24 mouse cellular contexts compared by ENCODE assay signal in genomic region chr2:32549171-32549570, GRCm38 (mm10). TPM values are rescaled to one million over a fixed set of nuclear protein-coding genes. Genes with fewer than 3 reads are reported as not detected.
DNase-seq lines count a peak whose midpoint lies in the region; ATAC-seq lines count a peak whose summit lies in the region.
"Had no signal": no experiment of that assay in that cellular context is flagged by ENCODE, and none has a peak within 500 bp of the region (broad histone marks: within the 10 kb centered on the region; RNA-seq: fewer than 3 reads in every experiment).

No protein-coding gene starts in this region.

- H3K27ac ChIP-seq in heart, embryonic 16.5 days (ENCODE audit: low read length) = peak overlapping the region; percentile 54
- H3K27ac ChIP-seq in heart, embryonic 11.5 days (ENCODE audit: low read depth, low read length) = no peak overlapping the region
- H3K27ac ChIP-seq in midbrain, embryonic 11.5 days (ENCODE audit: low read depth, low read length) = no peak overlapping the region
- no peak overlapping the region for H3K27ac ChIP-seq in midbrain, embryonic 13.5 days
- peak overlapping the region; percentile 74; the same call in 1 of the 2 replicates for H3K27ac ChIP-seq in limb, embryonic 13.5 days
- no peak overlapping the region for H3K27ac ChIP-seq in hindbrain, embryonic 16.5 days (ENCODE audit: low read depth, low read length)
- H3K27ac ChIP-seq: hindbrain, embryonic 15.5 days had no signal

- no peak overlapping the region for H3K4me2 ChIP-seq in heart, embryonic 16.5 days (ENCODE audit: low read depth, low read length)
- H3K4me2 ChIP-seq in heart, embryonic 11.5 days = no peak overlapping the region
- H3K4me2 ChIP-seq in midbrain, embryonic 11.5 days = no peak overlapping the region
- no peak overlapping the region for H3K4me2 ChIP-seq in midbrain, embryonic 13.5 days (replicated peaks)
- no peak overlapping the region for H3K4me2 ChIP-seq in limb, embryonic 13.5 days (replicated peaks)
- H3K4me2 ChIP-seq in hindbrain, embryonic 16.5 days (ENCODE audit: low read length) = no peak overlapping the region
- H3K4me2 ChIP-seq: hindbrain, embryonic 15.5 days had no signal

- H3K4me3 ChIP-seq in heart, embryonic 16.5 days (ENCODE audit: low read length) = no peak overlapping the region
- H3K4me3 ChIP-seq in heart, embryonic 11.5 days (ENCODE audit: low read depth, low read length) = no peak overlapping the region
- H3K4me3 ChIP-seq in midbrain, embryonic 11.5 days (ENCODE audit: low read depth, low read length) = no peak overlapping the region
- no peak overlapping the region for H3K4me3 ChIP-seq in midbrain, embryonic 13.5 days (replicated peaks)
- no peak overlapping the region for H3K4me3 ChIP-seq in limb, embryonic 13.5 days
- H3K4me3 ChIP-seq in hindbrain, embryonic 16.5 days (ENCODE audit: low read length) = no peak overlapping the region
- H3K4me3 ChIP-seq: hindbrain, embryonic 15.5 days had no signal

- DNase-seq in midbrain, embryonic 11.5 days (ENCODE audit: low spot score, missing footprints) = peak; percentile 12
- DNase-seq in adrenal gland, postnatal 25 days = no peak
- DNase-seq: cerebellum, postnatal 36 days; kidney, adult 18-20 months; liver; right cerebral cortex, postnatal 25 days; thymus, postnatal 36 days had no signal

- no peaks in the 10 kb centered on the region for H3K27me3 ChIP-seq in heart, embryonic 16.5 days (ENCODE audit: control insufficient read depth, insufficient read depth, low read length)
- no peaks in the 10 kb centered on the region for H3K27me3 ChIP-seq in heart, embryonic 11.5 days (ENCODE audit: control insufficient read depth, insufficient read depth, low read length)
- H3K27me3 ChIP-seq in midbrain, embryonic 11.5 days (ENCODE audit: control insufficient read depth, insufficient read depth, low read length) = no peaks in the 10 kb centered on the region
- H3K27me3 ChIP-seq in midbrain, embryonic 13.5 days = no peaks in the 10 kb centered on the region
- no peaks in the 10 kb centered on the region for H3K27me3 ChIP-seq in limb, embryonic 13.5 days
- no peaks in the 10 kb centered on the region for H3K27me3 ChIP-seq in hindbrain, embryonic 16.5 days (replicated peaks; ENCODE audit: control insufficient read depth, insufficient read depth, low read length)
- H3K27me3 ChIP-seq: hindbrain, embryonic 15.5 days had no signal

- H3K9me3 ChIP-seq in heart, embryonic 16.5 days (replicated peaks; ENCODE audit: control insufficient read depth, low read length) = no peaks in the 10 kb centered on the region
- H3K9me3 ChIP-seq in heart, embryonic 11.5 days (replicated peaks; ENCODE audit: control insufficient read depth, low read length) = no peaks in the 10 kb centered on the region
- no peaks in the 10 kb centered on the region for H3K9me3 ChIP-seq in midbrain, embryonic 11.5 days (ENCODE audit: control insufficient read depth, low read length)
- H3K9me3 ChIP-seq in midbrain, embryonic 13.5 days = no peaks in the 10 kb centered on the region
- no peaks in the 10 kb centered on the region for H3K9me3 ChIP-seq in limb, embryonic 13.5 days
- H3K9me3 ChIP-seq in hindbrain, embryonic 16.5 days (ENCODE audit: control insufficient read depth, low read length) = no peaks in the 10 kb centered on the region
- H3K9me3 ChIP-seq: G1E; hindbrain, embryonic 15.5 days had no signal

- no peak overlapping the region for H3K9ac ChIP-seq in heart, embryonic 16.5 days (ENCODE audit: low read length)
- no peak overlapping the region for H3K9ac ChIP-seq in heart, embryonic 11.5 days (ENCODE audit: low read depth, low read length)
- no peak overlapping the region for H3K9ac ChIP-seq in midbrain, embryonic 11.5 days (ENCODE audit: low read length)
- H3K9ac ChIP-seq in midbrain, embryonic 13.5 days (replicated peaks) = no peak overlapping the region
- H3K9ac ChIP-seq in limb, embryonic 13.5 days = no peak overlapping the region
- H3K9ac ChIP-seq in hindbrain, embryonic 16.5 days (ENCODE audit: low read depth, low read length) = no peak overlapping the region
- H3K9ac ChIP-seq: hindbrain, embryonic 15.5 days had no signal

- no peaks in the 10 kb centered on the region for H3K36me3 ChIP-seq in heart, embryonic 16.5 days (ENCODE audit: control insufficient read depth, insufficient read depth)
- H3K36me3 ChIP-seq in heart, embryonic 11.5 days (ENCODE audit: control insufficient read depth, insufficient read depth, low read length) = no peaks in the 10 kb centered on the region
- H3K36me3 ChIP-seq in midbrain, embryonic 11.5 days (ENCODE audit: control insufficient read depth, insufficient read depth, low read length) = no peaks in the 10 kb centered on the region; the same call in 1 of the 2 replicates
- H3K36me3 ChIP-seq in midbrain, embryonic 13.5 days = no peaks in the 10 kb centered on the region
- peaks cover 20% of the 10 kb centered on the region for H3K36me3 ChIP-seq in limb, embryonic 13.5 days
- H3K36me3 ChIP-seq in hindbrain, embryonic 16.5 days (ENCODE audit: control insufficient read depth, insufficient read depth, low read length) = no peaks in the 10 kb centered on the region
- H3K36me3 ChIP-seq: hindbrain, embryonic 15.5 days had no signal

- peaks cover 29% of the 10 kb centered on the region for H3K4me1 ChIP-seq in heart, embryonic 16.5 days (ENCODE audit: control insufficient read depth, insufficient read depth, low read length)
- H3K4me1 ChIP-seq in heart, embryonic 11.5 days (ENCODE audit: control insufficient read depth, insufficient read depth, low read length) = peaks cover 11% of the 10 kb centered on the region; the same call in 1 of the 2 replicates
- H3K4me1 ChIP-seq in midbrain, embryonic 11.5 days (ENCODE audit: control insufficient read depth, insufficient read depth, low read length) = no peaks in the 10 kb centered on the region
- no peaks in the 10 kb centered on the region; the same call in 1 of the 2 replicates for H3K4me1 ChIP-seq in midbrain, embryonic 13.5 days (replicated peaks)
- peaks cover 26% of the 10 kb centered on the region for H3K4me1 ChIP-seq in limb, embryonic 13.5 days
- peaks cover 5% of the 10 kb centered on the region; the same call in 1 of the 2 replicates for H3K4me1 ChIP-seq in hindbrain, embryonic 16.5 days (ENCODE audit: control insufficient read depth, insufficient read depth, low read depth, low read length)

- 81% methylated on average over 9 of the region's 9 CpGs for WGBS in heart, embryonic 16.5 days
- WGBS in heart, embryonic 11.5 days (ENCODE audit: insufficient replicate concordance) = 84% methylated on average over 9 of the region's 9 CpGs
- 93% methylated on average over 9 of the region's 9 CpGs for WGBS in midbrain, embryonic 11.5 days
- WGBS in midbrain, embryonic 13.5 days = 91% methylated on average over 9 of the region's 9 CpGs
- WGBS in limb, embryonic 13.5 days = 72% methylated on average over 9 of the region's 9 CpGs
- 89% methylated on average over 9 of the region's 9 CpGs for WGBS in hindbrain, embryonic 16.5 days

- no peak for ATAC-seq in heart, embryonic 16.5 days (replicated peaks; ENCODE audit: extremely low read depth, insufficient read depth, low FRiP score)
- ATAC-seq in heart, embryonic 11.5 days (replicated peaks; ENCODE audit: insufficient number of reproducible peaks, low FRiP score, low TSS enrichment) = no peak
- ATAC-seq in midbrain, embryonic 11.5 days (ENCODE audit: low FRiP score) = no peak
- no peak for ATAC-seq in midbrain, embryonic 13.5 days
- ATAC-seq in limb, embryonic 13.5 days (ENCODE audit: low FRiP score, low read depth) = no peak
- no peak for ATAC-seq in hindbrain, embryonic 16.5 days
- ATAC-seq in frontal cortex, adult (ENCODE audit: low TSS enrichment) = no peak
- ATAC-seq: forebrain, embryonic 16.5 days had no signal

RNA-seq across cellular contexts. Expression of gene Fam102a, which starts 14.0 kb away (rescaled TPM):
- polyA plus RNA-seq in heart, embryonic 16.5 days (2015; fragmentation: Nextera tagmentation; extraction: Ambion mirVana) = 5.8 and 6.6 TPM in 2 replicates
- polyA plus RNA-seq in heart, embryonic 11.5 days (2014; fragmentation: Nextera tagmentation; extraction: Ambion mirVana) = 5.2 and 5.3 TPM in 2 replicates
- 6.3 and 6.8 TPM in 2 replicates for polyA plus RNA-seq in midbrain, embryonic 11.5 days (2014; fragmentation: Nextera tagmentation; extraction: Ambion mirVana)
- 5.6 and 7.3 TPM in 2 replicates for polyA plus RNA-seq in midbrain, embryonic 13.5 days (2015; fragmentation: Nextera tagmentation; extraction: Ambion mirVana)
- 10.4 and 10.9 TPM in 2 replicates for polyA plus RNA-seq in limb, embryonic 13.5 days (2015; fragmentation: Nextera tagmentation; extraction: Ambion mirVana)
- 7.3 and 7.9 TPM in 2 replicates for polyA plus RNA-seq in hindbrain, embryonic 16.5 days (2015; fragmentation: Nextera tagmentation; extraction: Ambion mirVana)
- total RNA-seq in adrenal gland, postnatal 25 days (2021) = 32.3 and 35.5 TPM in 2 replicates

RNA-seq across cellular contexts. Expression of gene Dpm2, which starts 21.5 kb away (rescaled TPM):
- polyA plus RNA-seq in heart, embryonic 16.5 days (2015; fragmentation: Nextera tagmentation; extraction: Ambion mirVana) = 72.1 and 73.0 TPM in 2 replicates
- 81.7 and 85.3 TPM in 2 replicates for polyA plus RNA-seq in heart, embryonic 11.5 days (2014; fragmentation: Nextera tagmentation; extraction: Ambion mirVana)
- 103 and 110 TPM in 2 replicates for polyA plus RNA-seq in midbrain, embryonic 11.5 days (2014; fragmentation: Nextera tagmentation; extraction: Ambion mirVana)
- polyA plus RNA-seq in midbrain, embryonic 13.5 days (2015; fragmentation: Nextera tagmentation; extraction: Ambion mirVana) = 133 and 147 TPM in 2 replicates
- 111 and 118 TPM in 2 replicates for polyA plus RNA-seq in limb, embryonic 13.5 days (2015; fragmentation: Nextera tagmentation; extraction: Ambion mirVana)
- polyA plus RNA-seq in hindbrain, embryonic 16.5 days (2015; fragmentation: Nextera tagmentation; extraction: Ambion mirVana) = 142 and 150 TPM in 2 replicates
- total RNA-seq in adrenal gland, postnatal 25 days (2021) = 63.7 and 66.8 TPM in 2 replicates

RNA-seq across cellular contexts. Expression of gene Pip5kl1, which starts 25.4 kb away (rescaled TPM):
- 0.16 and 0.32 TPM in 2 replicates for polyA plus RNA-seq in heart, embryonic 16.5 days (2015; fragmentation: Nextera tagmentation; extraction: Ambion mirVana)
- polyA plus RNA-seq in heart, embryonic 11.5 days (2014; fragmentation: Nextera tagmentation; extraction: Ambion mirVana) = 0.31 and 0.51 TPM in 2 replicates
- 2.0 and 2.1 TPM in 2 replicates for polyA plus RNA-seq in midbrain, embryonic 11.5 days (2014; fragmentation: Nextera tagmentation; extraction: Ambion mirVana)
- 4.8 TPM in 2 replicates for polyA plus RNA-seq in midbrain, embryonic 13.5 days (2015; fragmentation: Nextera tagmentation; extraction: Ambion mirVana)
- polyA plus RNA-seq in limb, embryonic 13.5 days (2015; fragmentation: Nextera tagmentation; extraction: Ambion mirVana) = 1.8 and 2.5 TPM in 2 replicates
- 16.9 and 20.4 TPM in 2 replicates for polyA plus RNA-seq in hindbrain, embryonic 16.5 days (2015; fragmentation: Nextera tagmentation; extraction: Ambion mirVana)
- total RNA-seq in adrenal gland, postnatal 25 days (2021) = not detected in 2 replicates
- total RNA-seq: adrenal gland, postnatal 36 days; gastrocnemius, adult 18-20 months; heart, adult 18-20 months had no signal
- polyA plus RNA-seq: heart, embryonic 14.5 days; liver, embryonic 16.5 days had no signal

RNA-seq across cellular contexts. Expression of gene 9430097D07Rik, which starts 26.3 kb away (rescaled TPM):
- polyA plus RNA-seq in heart, embryonic 16.5 days (2015; fragmentation: Nextera tagmentation; extraction: Ambion mirVana) = not detected in 2 replicates
- polyA plus RNA-seq in heart, embryonic 11.5 days (2014; fragmentation: Nextera tagmentation; extraction: Ambion mirVana) = 0.17 TPM in 1 of 2 replicates, not detected in the other
- 0.25 and 0.49 TPM in 2 replicates for polyA plus RNA-seq in midbrain, embryonic 11.5 days (2014; fragmentation: Nextera tagmentation; extraction: Ambion mirVana)
- 0.34 and 0.55 TPM in 2 replicates for polyA plus RNA-seq in midbrain, embryonic 13.5 days (2015; fragmentation: Nextera tagmentation; extraction: Ambion mirVana)
- 0.19 and 0.23 TPM in 2 replicates for polyA plus RNA-seq in limb, embryonic 13.5 days (2015; fragmentation: Nextera tagmentation; extraction: Ambion mirVana)
- polyA plus RNA-seq in hindbrain, embryonic 16.5 days (2015; fragmentation: Nextera tagmentation; extraction: Ambion mirVana) = 0.72 and 1.6 TPM in 2 replicates
- total RNA-seq in adrenal gland, postnatal 25 days (2021) = not detected in 2 replicates
- total RNA-seq: adrenal gland, postnatal 36 days; gastrocnemius, adult 18-20 months; heart, adult 18-20 months; heart, postnatal 4 days; neutrophil, adult 5-6 weeks had no signal
- polyA plus RNA-seq: G1E; heart, embryonic 14.5 days; spleen, adult 2 months had no signal

RNA-seq across cellular contexts. Expression of gene St6galnac4, which starts 37.7 kb away (rescaled TPM):
- polyA plus RNA-seq in heart, embryonic 16.5 days (2015; fragmentation: Nextera tagmentation; extraction: Ambion mirVana) = 40.6 and 40.7 TPM in 2 replicates
- polyA plus RNA-seq in heart, embryonic 11.5 days (2014; fragmentation: Nextera tagmentation; extraction: Ambion mirVana) = 32.9 and 40.9 TPM in 2 replicates
- polyA plus RNA-seq in midbrain, embryonic 11.5 days (2014; fragmentation: Nextera tagmentation; extraction: Ambion mirVana) = 13.2 and 13.6 TPM in 2 replicates
- 15.2 and 16.3 TPM in 2 replicates for polyA plus RNA-seq in midbrain, embryonic 13.5 days (2015; fragmentation: Nextera tagmentation; extraction: Ambion mirVana)
- polyA plus RNA-seq in limb, embryonic 13.5 days (2015; fragmentation: Nextera tagmentation; extraction: Ambion mirVana) = 37.2 and 39.5 TPM in 2 replicates
- 49.6 and 54.3 TPM in 2 replicates for polyA plus RNA-seq in hindbrain, embryonic 16.5 days (2015; fragmentation: Nextera tagmentation; extraction: Ambion mirVana)
- 8.8 and 9.4 TPM in 2 replicates for total RNA-seq in adrenal gland, postnatal 25 days (2021)

Comparison
In these comparisons a context has a peak if more than half of its experiments do, and no peak if none do; other contexts are left out.
1. H3K27ac ChIP-seq: peak in heart, embryonic 16.5 days (single experiment) and limb, embryonic 13.5 days (single experiment); none in heart, embryonic 11.5 days (single experiment), midbrain, embryonic 11.5 days (single experiment), midbrain, embryonic 13.5 days (single experiment) and hindbrain, embryonic 16.5 days (single experiment).